Mouse (Mus musculus): ENCODE measurements around the gene Hif3a.

Gene Hif3a

GRCm38 (mm10) chr7:17024814-17025504 is 37.3 kb downstream of the Hif3a start:
- DNase-seq (ENCODE audit: low read depth, low spot score) = no peak

GRCm38 (mm10) chr7:17024141-17024540 is 38.1 kb downstream of the Hif3a start:
- DNase-seq (ENCODE audit: low read depth, low spot score) = no peak

GRCm38 (mm10) chr7:17023701-17024100 is 38.5 kb downstream of the Hif3a start:
- DNase-seq (ENCODE audit: low read depth, low spot score) = no peak

GRCm38 (mm10) chr7:17022176-17022575 is 40.1 kb downstream of the Hif3a start:
- no peak for DNase-seq (ENCODE audit: low read depth, low spot score)

- no peak for DNase-seq (ENCODE audit: low read depth, low spot score)
Observed at GRCm38 (mm10) chr7:17019426-17020166, 42.6 kb downstream of the Hif3a start.

GRCm38 (mm10) chr7:17017921-17018320 is 44.3 kb downstream of the Hif3a start:
- no peak for DNase-seq (ENCODE audit: low read depth, low spot score)

- DNase-seq (ENCODE audit: low read depth, low spot score) = no peak
Observed at GRCm38 (mm10) chr7:17017036-17017435, 45.2 kb downstream of the Hif3a start.

- DNase-seq (ENCODE audit: low read depth, low spot score) = no peak
Observed at GRCm38 (mm10) chr7:17015381-17015780, 46.8 kb downstream of the Hif3a start.

GRCm38 (mm10) chr7:17011909-17012590 is 50.2 kb downstream of the Hif3a start:
- DNase-seq (ENCODE audit: low read depth, low spot score) = no peak

- no peak for DNase-seq (ENCODE audit: low read depth, low spot score)
Observed at GRCm38 (mm10) chr7:17010010-17010347, 52.2 kb downstream of the Hif3a start.

GRCm38 (mm10) chr7:17009326-17010009 is 52.8 kb downstream of the Hif3a start:
- no peak for DNase-seq (ENCODE audit: low read depth, low spot score)

- DNase-seq (ENCODE audit: low read depth, low spot score) = no peak
Observed at GRCm38 (mm10) chr7:17007300-17007699, 54.9 kb downstream of the Hif3a start.

- no peak for DNase-seq (ENCODE audit: low read depth, low spot score)
Observed at GRCm38 (mm10) chr7:17004716-17005115, 57.5 kb downstream of the Hif3a start.

- no peak for DNase-seq (ENCODE audit: low read depth, low spot score)
Observed at GRCm38 (mm10) chr7:17003230-17003960, 58.8 kb downstream of the Hif3a start.

GRCm38 (mm10) chr7:17002375-17003195 is 59.6 kb downstream of the Hif3a start:
- DNase-seq (ENCODE audit: low read depth, low spot score) = peak; percentile 42

- DNase-seq (ENCODE audit: low read depth, low spot score) = peak; percentile 64
Observed at GRCm38 (mm10) chr7:16999650-17000049, 62.6 kb downstream of the Hif3a start.

- DNase-seq (ENCODE audit: low read depth, low spot score) = peak; percentile 20
Observed at GRCm38 (mm10) chr7:16999233-16999632, 63.0 kb downstream of the Hif3a start.

- no peak for DNase-seq (ENCODE audit: low read depth, low spot score)
Observed at GRCm38 (mm10) chr7:16995345-16995744, 66.9 kb downstream of the Hif3a start.

GRCm38 (mm10) chr7:16994400-16994799 is 67.8 kb downstream of the Hif3a start:
- no peak for DNase-seq (ENCODE audit: low read depth, low spot score)

- no peak for DNase-seq (ENCODE audit: low read depth, low spot score)
Observed at GRCm38 (mm10) chr7:16993651-16994399, 68.4 kb downstream of the Hif3a start.

Data from c-Kit-negative CD71-positive TER-119-positive erythroid progenitor cells, embryonic 14.5 days (primary cell).